Comparison of ENCODE assay signal across 14 mouse cellular contexts in genomic region chr9:32499469-32499868, GRCm38 (mm10). TPM values are rescaled to one million over a fixed set of nuclear protein-coding genes. Genes with fewer than 3 reads are reported as not detected.
DNase-seq lines count a peak whose midpoint lies in the region; ATAC-seq and TF ChIP-seq lines count a peak whose summit lies in the region.
"Had no signal": no experiment of that assay in that cellular context is flagged by ENCODE, and none has a peak within 500 bp of the region (broad histone marks: within the 10 kb centered on the region; RNA-seq: fewer than 3 reads in every experiment).

No protein-coding gene starts in this region.

- H3K9ac ChIP-seq in liver, postnatal 0 days (replicated peaks): no peak overlapping the region
- no peak overlapping the region for H3K9ac ChIP-seq in hindbrain, embryonic 14.5 days
- H3K9ac ChIP-seq: liver, embryonic 14.5 days had no signal

- TF ChIP-seq CTCF in liver, postnatal 0 days (IDR thresholded peaks at IDR 0.05; ENCODE audit: low read depth): no peak

- H3K4me2 ChIP-seq in liver, postnatal 0 days (ENCODE audit: low read depth, low read length): no peak overlapping the region
- no peak overlapping the region for H3K4me2 ChIP-seq in hindbrain, embryonic 14.5 days (replicated peaks)

- 40% methylated on average over 6 of the region's 6 CpGs for WGBS in liver, postnatal 0 days (ENCODE audit: insufficient replicate concordance)
- 73% methylated on average over 6 of the region's 6 CpGs for WGBS in hindbrain, embryonic 14.5 days

- H3K4me1 ChIP-seq in liver, postnatal 0 days (ENCODE audit: insufficient read depth): peaks cover 28% of the 10 kb centered on the region
- H3K4me1 ChIP-seq in hindbrain, embryonic 14.5 days (replicated peaks; ENCODE audit: control insufficient read depth, insufficient read depth, low read length): no peaks in the 10 kb centered on the region; the same call in 1 of the 2 replicates

- ATAC-seq in liver, postnatal 0 days: no peak
- ATAC-seq in activated CD4-positive, CD25-positive, alpha-beta regulatory T cell, adult 4 months: peak; percentile 54
- no peak for ATAC-seq in megakaryocyte-erythroid progenitor cell, adult 5-6 weeks (replicated peaks; ENCODE audit: low FRiP score, low TSS enrichment, poor library complexity, severe bottlenecking)
- ATAC-seq in hindbrain, embryonic 14.5 days (ENCODE audit: low FRiP score): no peak

- H3K27ac ChIP-seq in liver, postnatal 0 days (ENCODE audit: low read depth): peak overlapping the region; percentile 55; the same call in 1 of the 2 replicates
- H3K27ac ChIP-seq in hindbrain, embryonic 14.5 days: no peak overlapping the region
- H3K27ac ChIP-seq: liver, embryonic 14.5 days had no signal

- no peak for TF ChIP-seq EP300 in liver, postnatal 0 days (IDR thresholded peaks at IDR 0.05; ENCODE audit: low read depth)

- H3K36me3 ChIP-seq in liver, postnatal 0 days (replicated peaks; ENCODE audit: insufficient read depth, low read length): no peaks in the 10 kb centered on the region
- no peaks in the 10 kb centered on the region for H3K36me3 ChIP-seq in hindbrain, embryonic 14.5 days (replicated peaks; ENCODE audit: control insufficient read depth, insufficient read depth)
- H3K36me3 ChIP-seq: G1E had no signal

- no peaks in the 10 kb centered on the region for H3K9me3 ChIP-seq in liver, postnatal 0 days (ENCODE audit: low read length)
- no peaks in the 10 kb centered on the region for H3K9me3 ChIP-seq in hindbrain, embryonic 14.5 days (ENCODE audit: control insufficient read depth, low read length)

- H3K27me3 ChIP-seq in liver, postnatal 0 days (ENCODE audit: insufficient read depth, low read length): no peaks in the 10 kb centered on the region
- H3K27me3 ChIP-seq in hindbrain, embryonic 14.5 days (ENCODE audit: control insufficient read depth, insufficient read depth, low read length): no peaks in the 10 kb centered on the region

- no peak for DNase-seq in liver, postnatal 0 days
- DNase-seq in liver: no peak
- DNase-seq in lung, postnatal 14 days: peak; percentile 32
- DNase-seq in spleen, postnatal 36 days (ENCODE audit: low spot score in 2 of 2): peak; percentile 82 to 87
- no peak for DNase-seq in ovary, postnatal 14 days (ENCODE audit: low spot score)
- no peak for DNase-seq in hindbrain, embryonic 14.5 days (ENCODE audit: low spot score)
- DNase-seq: cerebellum, adult 11 months; embryo, embryonic 11 days; gastrocnemius, postnatal 14 days; heart, postnatal 14 days had no signal

- H3K4me3 ChIP-seq in liver, postnatal 0 days (ENCODE audit: low read depth, low read length): no peak overlapping the region
- H3K4me3 ChIP-seq in hindbrain, embryonic 14.5 days (replicated peaks; ENCODE audit: low read length): no peak overlapping the region

RNA-seq across cellular contexts. Expression of gene Fli1, which starts 43.2 kb away (rescaled TPM):
- 9.4 and 11.5 TPM in 2 replicates for polyA plus RNA-seq in liver, postnatal 0 days (2015; fragmentation: Nextera tagmentation; extraction: Ambion mirVana)
- 100 to 1,000 TPM; 114 to 122 TPM for polyA plus RNA-seq in activated CD4-positive, CD25-positive, alpha-beta regulatory T cell, adult 4 months (2017; shearing (Covaris generic))
- total RNA-seq in megakaryocyte-erythroid progenitor cell, adult 5-6 weeks (2014; fragmentation: Nextera tagmentation): 8.9 and 18.6 TPM in 2 replicates
- total RNA-seq in megakaryocyte-erythroid progenitor cell, adult 5-6 weeks (2017): 17.7 and 38.1 TPM in 2 replicates
- polyA plus RNA-seq in hindbrain, embryonic 14.5 days (2014; fragmentation: Nextera tagmentation; extraction: Ambion mirVana): 7.9 and 9.1 TPM in 2 replicates

Comparison
In these comparisons a context has a peak if more than half of its experiments do, and no peak if none do; other contexts are left out.
1. DNase-seq: peak in lung, postnatal 14 days (single experiment) and spleen, postnatal 36 days (2 of 2); none in liver, postnatal 0 days (single experiment), liver (single experiment), ovary, postnatal 14 days (single experiment) and hindbrain, embryonic 14.5 days (single experiment).